Mouse (Mus musculus) heart, adult 2 months (tissue): ENCODE data around the gene Gm13030. TPM values are rescaled to one million over a fixed set of nuclear protein-coding genes. Genes with fewer than 3 reads are reported as not detected.
A peak's percentile ranks its signal among the peaks of the same experiment; 100 is the strongest.
"Not testable (repeated sequence)": the region's sequence is repeated elsewhere in the genome, so short reads cannot be mapped to it uniquely, and the experiment has no call there.

ENCODE experiments used
- DNase-seq, 2 experiments: peaks; one replicate each; pipeline ENCODE4 v3.0.0; 2021
- H3K27ac ChIP-seq: fragments of 200-600 bp; 2 replicates; pipeline ENCODE4 v1.8.1; 2022
- H3K27me3 ChIP-seq: fragments of 200-500 bp; 2 replicates; pipeline ENCODE4 v1.6.1; 2012; ENCODE audit warnings: mild to moderate bottlenecking, low read length, inconsistent platforms, mixed read lengths; ENCODE audit not compliant: control insufficient read depth, insufficient read depth
- H3K36me3 ChIP-seq: fragments of 200-500 bp; 2 replicates; pipeline ENCODE4 v1.6.1; 2012; ENCODE audit warnings: low read length, inconsistent platforms; ENCODE audit not compliant: control insufficient read depth, insufficient read depth
- H3K4me1 ChIP-seq: fragments of 200-500 bp; 2 replicates; pipeline ENCODE4 v1.6.1; 2011; ENCODE audit warnings: low read length; ENCODE audit not compliant: control insufficient read depth, insufficient read depth
- H3K4me3 ChIP-seq: fragments of 200-600 bp; 2 replicates; pipeline ENCODE4 v1.8.1; 2022
- H3K79me2 ChIP-seq: fragments of 200-500 bp; replicated peaks from 2 replicates; pipeline ENCODE4 v1.6.1; 2012; ENCODE audit warnings: mild to moderate bottlenecking, inconsistent platforms, low read length, moderate library complexity, mixed read lengths; ENCODE audit not compliant: control insufficient read depth, insufficient read depth
- H3K9ac ChIP-seq: fragments of 200-500 bp; 2 replicates; pipeline ENCODE4 v1.6.1; 2012; ENCODE audit warnings: low read depth, mild to moderate bottlenecking, control low read depth, inconsistent platforms, low read length, mixed read lengths
- CTCF ChIP-seq: fragments of 200-600 bp; IDR thresholded peaks from 2 replicates; pipeline ENCODE4 v1.8.1; 2022; ENCODE audit warnings: antibody characterized with exemption, mild to moderate bottlenecking, moderate library complexity
- EP300 ChIP-seq: fragments of 200-500 bp; IDR thresholded peaks from 2 replicates; pipeline ENCODE4 v1.6.1; 2011; ENCODE audit warnings: low read depth, low read length, control low read depth; ENCODE audit not compliant: insufficient read depth
- POLR2A ChIP-seq: fragments of 200-500 bp; IDR thresholded peaks from 2 replicates; pipeline ENCODE4 v1.6.1; 2011; ENCODE audit warnings: mild to moderate bottlenecking, low read depth, low read length, control low read depth; ENCODE audit not compliant: insufficient read depth
- WGBS: fragments of 180-500 bp; shearing (Covaris S2); methylation state at CpG from one replicate; pipeline ENCODE4 v1.1.7; 2018; 5-methylcytosine and 5-hydroxymethylcytosine counted together
- intact Hi-C: fragments of 180-260 bp; cut with DNase I; formaldehyde crosslinking; loops from one replicate; pipeline ENCODE4 v1.15.1; 2025
- polyA plus RNA-seq: library from polyadenylated mRNA; depleted of rRNA; stranded (reverse); fragments of >200 nt; gene quantifications from 2 replicates; pipeline ENCODE4 v1.2.3, GENCODE M21; 2012
- total RNA-seq, 2 experiments: library from RNA; stranded (reverse); gene quantifications; 2 replicates each; pipeline ENCODE4 v1.2.3; 2021

Gm13030 gene
- total and polyA plus RNA-seq, 3 experiments, result not detected

DNA sequence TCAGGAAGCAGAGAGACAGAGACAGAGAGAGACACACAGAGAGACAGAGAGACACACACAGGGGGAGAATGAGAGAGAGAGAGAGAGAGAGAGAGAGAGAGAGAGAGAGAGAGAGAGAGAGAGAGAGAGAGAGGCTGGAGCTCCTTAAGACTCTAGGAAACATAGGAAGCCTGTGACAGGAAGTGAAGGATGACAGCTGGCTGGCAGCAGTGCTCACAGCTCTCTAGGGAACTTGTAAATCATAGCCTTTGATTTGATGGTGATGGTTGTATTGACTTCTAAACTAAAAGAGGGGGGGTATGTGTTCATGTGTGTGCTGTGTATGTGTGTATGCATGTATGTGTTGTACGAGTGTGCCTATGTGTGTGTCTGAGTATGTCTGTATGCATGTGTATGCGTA is 2.2 kb upstream of the Gm13030 start:
- Histone ChIP-seq H3K4me3 (no peak overlapping the region), H3K79me2 (no peaks in the 10 kb centered on the region), H3K27me3 (no peaks in the 10 kb centered on the region), H3K27ac (no peak overlapping the region), H3K4me1 (no peaks in the 10 kb centered on the region), H3K36me3 (no peaks in the 10 kb centered on the region), H3K9ac (no peak overlapping the region)
- TF ChIP-seq EP300, result no peak
- TF ChIP-seq POLR2A, result no peak
- TF ChIP-seq CTCF, result no peak
- DNase-seq, result no peak
- intact Hi-C loops, result no loop called here
- WGBS, result 95% methylated on average over 2 of the region's 2 CpGs

GRCm38 (mm10) chr4:138875275-138875674 is 1.5 kb upstream of the Gm13030 start:
- WGBS, result 87% methylated on average over 2 of the region's 2 CpGs
- H3K27ac ChIP-seq, H3K79me2 ChIP-seq, H3K36me3 ChIP-seq, H3K4me3 ChIP-seq, H3K27me3 ChIP-seq, H3K9ac ChIP-seq, H3K4me1 ChIP-seq, intact Hi-C loops, DNase-seq: not testable (repeated sequence)

- no peaks in the 10 kb centered on the region for H3K27me3 ChIP-seq
- no peak overlapping the region for H3K4me3 ChIP-seq
- DNase-seq, result no peak
- no peaks in the 10 kb centered on the region for H3K79me2 ChIP-seq
- no peaks in the 10 kb centered on the region for H3K36me3 ChIP-seq
- intact Hi-C loops, result no loop called here
- peaks cover 2% of the 10 kb centered on the region; the same call in 1 of the 2 replicates for H3K4me1 ChIP-seq
- no peak for TF ChIP-seq CTCF
- H3K9ac ChIP-seq, result no peak overlapping the region
- WGBS, result 62% methylated on average over 8 of the region's 8 CpGs
- H3K27ac ChIP-seq, result no peak overlapping the region
Measured at GRCm38 (mm10) chr4:138868666-138869065, 5.1 kb downstream of the Gm13030 start.

DNA sequence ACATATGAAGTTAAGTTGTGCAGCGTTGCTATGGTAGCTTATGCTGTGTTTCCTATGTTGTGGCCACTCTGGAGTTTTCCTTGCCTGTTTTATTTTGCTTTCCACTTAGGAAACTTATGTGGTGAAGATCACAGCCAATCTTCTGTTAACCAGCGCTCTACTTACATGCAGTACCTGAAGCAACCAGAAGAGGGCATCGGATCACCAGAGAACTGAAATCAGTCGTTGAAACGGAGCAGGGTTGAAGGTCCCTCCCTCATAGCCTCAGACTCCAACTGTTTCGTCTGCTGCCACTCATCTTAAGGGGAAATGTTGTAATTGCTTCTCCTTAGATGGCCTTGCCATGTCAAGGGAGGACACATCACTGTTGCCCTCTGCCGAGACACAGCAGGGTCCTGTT is 7.4 kb downstream of the Gm13030 start:
- H3K79me2 ChIP-seq, result no peaks in the 10 kb centered on the region
- H3K27me3 ChIP-seq, result no peaks in the 10 kb centered on the region
- no peak overlapping the region for H3K9ac ChIP-seq
- peaks cover 2% of the 10 kb centered on the region; the same call in 1 of the 2 replicates for H3K4me1 ChIP-seq
- TF ChIP-seq CTCF (no peak; the same call in none of the 2 replicates), EP300 (0 out of 2 replicates have a peak, but pooled peaks have one; percentile 33)
- 12% methylated on average over 7 of the region's 7 CpGs for WGBS
- intact Hi-C loops, result loop anchor here (1.0 kb wide), 1 partner anchor 18 kb away; no protein-coding TSS in a partner anchor
- no peaks in the 10 kb centered on the region for H3K36me3 ChIP-seq
- no peak overlapping the region for H3K4me3 ChIP-seq
- DNase-seq, result peak; percentile 66 to 68
- H3K27ac ChIP-seq, result no peak overlapping the region

DNA sequence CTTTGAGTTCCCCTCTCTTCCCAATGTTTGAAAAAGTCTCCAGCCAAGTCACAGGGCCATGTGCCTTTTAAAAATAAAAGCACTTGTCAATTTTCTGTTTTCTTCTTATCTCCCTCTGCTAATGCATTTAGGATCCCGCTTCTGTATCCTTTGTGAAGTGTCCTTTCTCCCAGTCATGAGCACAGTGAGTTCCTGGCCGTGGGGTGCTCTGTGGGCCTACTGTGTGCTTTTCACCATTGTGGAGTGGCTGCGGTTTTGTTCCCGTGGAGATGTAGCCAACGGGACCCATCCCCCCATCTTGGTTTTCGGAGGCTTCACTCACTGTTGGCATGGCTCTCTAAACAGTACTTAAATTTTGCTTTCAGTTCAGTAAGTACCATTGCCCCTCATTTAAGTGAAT is 7.8 kb downstream of the Gm13030 start:
- no peak overlapping the region for H3K27ac ChIP-seq
- no peak for TF ChIP-seq POLR2A
- no peaks in the 10 kb centered on the region for H3K27me3 ChIP-seq
- no peaks in the 10 kb centered on the region for H3K79me2 ChIP-seq
- H3K9ac ChIP-seq, result no peak overlapping the region
- peaks cover 2% of the 10 kb centered on the region; the same call in 1 of the 2 replicates for H3K4me1 ChIP-seq
- no peak overlapping the region for H3K4me3 ChIP-seq
- no peaks in the 10 kb centered on the region for H3K36me3 ChIP-seq
- intact Hi-C loops, result loop anchor here (1.0 kb wide), 1 partner anchor 18 kb away; no protein-coding TSS in a partner anchor
- 54% methylated on average over 6 of the region's 6 CpGs for WGBS
- DNase-seq, result no peak

DNA sequence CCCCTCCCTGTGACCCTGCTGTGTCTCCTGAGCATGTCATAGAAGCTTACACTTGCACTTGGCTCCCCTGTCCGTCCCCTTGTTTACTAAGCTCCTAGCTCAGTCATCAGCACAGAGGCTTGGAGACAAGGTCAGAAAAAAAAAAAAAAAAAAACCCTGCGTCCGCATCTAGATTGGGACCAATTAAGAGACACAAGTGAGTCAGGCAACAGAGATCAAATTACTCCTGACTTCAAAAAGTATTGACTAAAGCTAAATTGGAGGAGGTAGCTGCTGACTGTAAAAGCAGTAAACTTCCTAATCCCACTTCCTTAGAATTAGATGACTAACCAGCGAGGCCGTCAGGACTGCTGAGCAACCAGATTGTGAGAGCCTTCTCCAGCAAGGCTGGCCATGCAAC is 8.7 kb downstream of the Gm13030 start:
- Histone ChIP-seq H3K27me3 (no peaks in the 10 kb centered on the region), H3K4me3 (no peak overlapping the region), H3K36me3 (no peaks in the 10 kb centered on the region), H3K4me1 (peaks cover 2% of the 10 kb centered on the region; the same call in 1 of the 2 replicates), H3K27ac (no peak overlapping the region), H3K9ac (no peak overlapping the region), H3K79me2 (no peaks in the 10 kb centered on the region)
- no peak for TF ChIP-seq EP300
- TF ChIP-seq POLR2A, result no peak
- no peak for TF ChIP-seq CTCF
- intact Hi-C loops, result no loop called here
- DNase-seq, result no peak
- 37% methylated on average over 5 of the region's 5 CpGs for WGBS
